Mouse (Mus musculus): ENCODE data around the gene Chrnb1. TPM values are rescaled to one million over a fixed set of nuclear protein-coding genes. Genes with fewer than 3 reads are reported as not detected.

The Chrnb1 gene
- 5.5 and 5.8 TPM in 2 replicates for polyA plus RNA-seq (2014; fragmentation: Nextera tagmentation; extraction: Ambion mirVana)

- Histone ChIP-seq H3K9ac (ENCODE audit: low read length) (peak within 1 kb of the TSS; percentile 73), H3K27me3 (ENCODE audit: control insufficient read depth, insufficient read depth, low read length) (peaks cover 8% of the 10 kb centered on the region; the same call in 1 of the 2 replicates), H3K4me1 (ENCODE audit: control insufficient read depth in 2 of 2, insufficient read depth in 2 of 2, low read length in 2 of 2) (peaks cover 12 to 22% of the 10 kb centered on the region in 2 experiments; a peak in 3 of 4 replicates), H3K4me3 (ENCODE audit: control insufficient read depth in 1 of 2, insufficient read depth in 1 of 2, low read depth in 1 of 2, low read length in 2 of 2) (peak within 1 kb of the TSS; percentile 59 to 61), H3K4me2 (ENCODE audit: low read length) (peak within 1 kb of the TSS; percentile 96), H3K36me3 (ENCODE audit: control insufficient read depth, insufficient read depth, low read length) (no peaks in the 10 kb centered on the region), H3K27ac (replicated peaks in 1 of 2; ENCODE audit: control insufficient read depth in 1 of 2, insufficient read depth in 1 of 2, low read depth in 2 of 2, low read length in 2 of 2) (peak within 1 kb of the TSS; percentile 46 to 58), H3K9me3 (ENCODE audit: control insufficient read depth, low read length) (no peaks in the 10 kb centered on the region)
- WGBS = 2% methylated on average over 52 of the region's 52 CpGs
- peak; percentile 95 for ATAC-seq (ENCODE audit: insufficient number of reproducible peaks, insufficient read depth, low FRiP score, low read depth)
Observed at GRCm38 (mm10) chr11:69795168-69795982, at the start of gene Chrnb1. Chrnb1 (minus strand) TSS chr11:69795943.

GRCm38 (mm10) chr11:69838714-69839104 is 43.0 kb upstream of the Chrnb1 start:
- H3K4me2 ChIP-seq (ENCODE audit: low read length) = peak overlapping the region; percentile 89
- ATAC-seq (ENCODE audit: insufficient number of reproducible peaks, insufficient read depth, low FRiP score, low read depth) = no peak
- peaks cover 3 to 20% of the 10 kb centered on the region in 2 experiments; a peak in 3 of 4 replicates for H3K4me1 ChIP-seq (ENCODE audit: control insufficient read depth in 2 of 2, insufficient read depth in 2 of 2, low read length in 2 of 2)
- WGBS = under 1% methylated on average over 7 of the region's 7 CpGs
- H3K9me3 ChIP-seq (ENCODE audit: control insufficient read depth, low read length) = no peaks in the 10 kb centered on the region
- no peaks in the 10 kb centered on the region for H3K36me3 ChIP-seq (ENCODE audit: control insufficient read depth, insufficient read depth, low read length)
- peak overlapping the region; percentile 79 for H3K9ac ChIP-seq (ENCODE audit: low read length)
- H3K27me3 ChIP-seq (ENCODE audit: control insufficient read depth, insufficient read depth, low read length) = peaks cover 33% of the 10 kb centered on the region
- peak overlapping the region; percentile 67 to 73 for H3K4me3 ChIP-seq (ENCODE audit: control insufficient read depth in 1 of 2, insufficient read depth in 1 of 2, low read depth in 1 of 2, low read length in 2 of 2)
- peak overlapping the region; percentile 67 to 83 for H3K27ac ChIP-seq (replicated peaks in 1 of 2; ENCODE audit: control insufficient read depth in 1 of 2, insufficient read depth in 1 of 2, low read depth in 2 of 2, low read length in 2 of 2)

GRCm38 (mm10) chr11:69837952-69838713 is 42.4 kb upstream of the Chrnb1 start, which contains the start of gene Tmem256:
Tmem256 (plus strand) TSS chr11:69838514.
- Histone ChIP-seq H3K27ac (replicated peaks in 1 of 2; ENCODE audit: control insufficient read depth in 1 of 2, insufficient read depth in 1 of 2, low read depth in 2 of 2, low read length in 2 of 2) (peak within 1 kb of the TSS; percentile 67 to 83), H3K9me3 (ENCODE audit: control insufficient read depth, low read length) (no peaks in the 10 kb centered on the region), H3K9ac (ENCODE audit: low read length) (peak within 1 kb of the TSS; percentile 79), H3K36me3 (ENCODE audit: control insufficient read depth, insufficient read depth, low read length) (no peaks in the 10 kb centered on the region), H3K4me2 (ENCODE audit: low read length) (peak within 1 kb of the TSS; percentile 89), H3K4me3 (ENCODE audit: control insufficient read depth in 1 of 2, insufficient read depth in 1 of 2, low read depth in 1 of 2, low read length in 2 of 2) (peak within 1 kb of the TSS; percentile 67 to 73), H3K4me1 (ENCODE audit: control insufficient read depth in 2 of 2, insufficient read depth in 2 of 2, low read length in 2 of 2) (peaks cover 3 to 24% of the 10 kb centered on the region in 2 experiments; a peak in 3 of 4 replicates), H3K27me3 (ENCODE audit: control insufficient read depth, insufficient read depth, low read length) (peaks cover 39% of the 10 kb centered on the region)
- 0% methylated on average over 34 of the region's 34 CpGs for WGBS
- ATAC-seq (ENCODE audit: insufficient number of reproducible peaks, insufficient read depth, low FRiP score, low read depth) = peak; percentile 93

- Histone ChIP-seq H3K9me3 (ENCODE audit: control insufficient read depth, low read length) (no peaks in the 10 kb centered on the region), H3K4me2 (ENCODE audit: low read length) (peak within 1 kb of the TSS; percentile 89), H3K27ac (replicated peaks in 1 of 2; ENCODE audit: control insufficient read depth in 1 of 2, insufficient read depth in 1 of 2, low read depth in 2 of 2, low read length in 2 of 2) (peak within 1 kb of the TSS; percentile 67 to 83), H3K9ac (ENCODE audit: low read length) (peak within 1 kb of the TSS; percentile 79), H3K27me3 (ENCODE audit: control insufficient read depth, insufficient read depth, low read length) (peaks cover 43% of the 10 kb centered on the region), H3K4me1 (ENCODE audit: control insufficient read depth in 2 of 2, insufficient read depth in 2 of 2, low read length in 2 of 2) (peaks cover 3 to 24% of the 10 kb centered on the region in 2 experiments; a peak in 3 of 4 replicates), H3K4me3 (ENCODE audit: control insufficient read depth in 1 of 2, insufficient read depth in 1 of 2, low read depth in 1 of 2, low read length in 2 of 2) (peak within 1 kb of the TSS; percentile 67 to 73), H3K36me3 (ENCODE audit: control insufficient read depth, insufficient read depth, low read length) (no peaks in the 10 kb centered on the region)
- peak; percentile 66 for ATAC-seq (ENCODE audit: insufficient number of reproducible peaks, insufficient read depth, low FRiP score, low read depth)
- 1% methylated on average over 12 of the region's 32 CpGs for WGBS
Observed at GRCm38 (mm10) chr11:69837604-69837951, 41.8 kb upstream of the Chrnb1 start, which contains the start of gene Nlgn2. Nlgn2 (minus strand) TSS chr11:69837784.

- H3K9me3 ChIP-seq (ENCODE audit: control insufficient read depth, low read length) = no peaks in the 10 kb centered on the region
- H3K4me2 ChIP-seq (ENCODE audit: low read length) = peak overlapping the region; percentile 89
- peak overlapping the region; percentile 76 for H3K9ac ChIP-seq (ENCODE audit: low read length)
- H3K4me3 ChIP-seq (ENCODE audit: control insufficient read depth in 1 of 2, insufficient read depth in 1 of 2, low read depth in 1 of 2, low read length in 2 of 2) = peak overlapping the region; percentile 67 to 73
- H3K27ac ChIP-seq (replicated peaks in 1 of 2; ENCODE audit: control insufficient read depth in 1 of 2, insufficient read depth in 1 of 2, low read depth in 2 of 2, low read length in 2 of 2) = peak overlapping the region in 1 of 2 experiments; percentile 58; a peak in 2 of 4 replicates
- H3K4me1 ChIP-seq (ENCODE audit: control insufficient read depth in 2 of 2, insufficient read depth in 2 of 2, low read length in 2 of 2) = peaks cover 3 to 24% of the 10 kb centered on the region in 2 experiments; a peak in 3 of 4 replicates
- H3K27me3 ChIP-seq (ENCODE audit: control insufficient read depth, insufficient read depth, low read length) = peaks cover 44% of the 10 kb centered on the region
- WGBS = under 1% methylated on average over 51 of the region's 52 CpGs
- no peaks in the 10 kb centered on the region for H3K36me3 ChIP-seq (ENCODE audit: control insufficient read depth, insufficient read depth, low read length)
- no peak for ATAC-seq (ENCODE audit: insufficient number of reproducible peaks, insufficient read depth, low FRiP score, low read depth)
Observed at GRCm38 (mm10) chr11:69836703-69837576, 41.2 kb upstream of the Chrnb1 start.

- no peak overlapping the region for H3K27ac ChIP-seq (replicated peaks in 1 of 2; ENCODE audit: control insufficient read depth in 1 of 2, insufficient read depth in 1 of 2, low read depth in 2 of 2, low read length in 2 of 2)
- no peaks in the 10 kb centered on the region for H3K36me3 ChIP-seq (ENCODE audit: control insufficient read depth, insufficient read depth, low read length)
- H3K4me1 ChIP-seq (ENCODE audit: control insufficient read depth in 2 of 2, insufficient read depth in 2 of 2, low read length in 2 of 2) = peaks cover 3 to 24% of the 10 kb centered on the region in 2 experiments; a peak in 3 of 4 replicates
- no peak overlapping the region; the same call in 1 of the 2 replicates for H3K9ac ChIP-seq (ENCODE audit: low read length)
- H3K4me2 ChIP-seq (ENCODE audit: low read length) = peak overlapping the region; percentile 89; the same call in 1 of the 2 replicates
- H3K9me3 ChIP-seq (ENCODE audit: control insufficient read depth, low read length) = no peaks in the 10 kb centered on the region
- 20% methylated on average over 4 of the region's 4 CpGs for WGBS
- ATAC-seq (ENCODE audit: insufficient number of reproducible peaks, insufficient read depth, low FRiP score, low read depth) = no peak
- H3K27me3 ChIP-seq (ENCODE audit: control insufficient read depth, insufficient read depth, low read length) = peaks cover 44% of the 10 kb centered on the region
- peak overlapping the region in 1 of 2 experiments; percentile 67; a peak in 1 of 4 replicates for H3K4me3 ChIP-seq (ENCODE audit: control insufficient read depth in 1 of 2, insufficient read depth in 1 of 2, low read depth in 1 of 2, low read length in 2 of 2)
Observed at GRCm38 (mm10) chr11:69835966-69836335, 40.2 kb upstream of the Chrnb1 start.

All from heart, embryonic 14.5 days (tissue).